Mouse (Mus musculus) spleen, adult 2 months (tissue): Measurements from ENCODE around the gene Wdsub1. TPM values are rescaled to one million over a fixed set of nuclear protein-coding genes. Genes with fewer than 3 reads are reported as not detected.

ENCODE experiments used
- DNase-seq, 2 experiments: peaks; one replicate each; pipeline versions ENCODE4 v3.0.0 to v3.0.0-alpha.2; 2012 to 2021; ENCODE audit warnings: low spot score in 2 of 2, low read depth in 1 of 2
- H3K27ac ChIP-seq: fragments of 200-500 bp; 2 replicates; pipeline ENCODE4 v1.5.1; 2012; ENCODE audit warnings: low read length, inconsistent platforms; ENCODE audit not compliant: insufficient read depth
- H3K27me3 ChIP-seq: fragments of 200-500 bp; 2 replicates; pipeline ENCODE4 v1.6.1; 2012; ENCODE audit warnings: mild to moderate bottlenecking, moderate library complexity, low read length, inconsistent platforms; ENCODE audit not compliant: control insufficient read depth, insufficient read depth
- H3K36me3 ChIP-seq: fragments of 200-500 bp; 2 replicates; pipeline ENCODE4 v1.6.1; 2012; ENCODE audit warnings: mild to moderate bottlenecking, low read length, inconsistent platforms; ENCODE audit not compliant: control insufficient read depth, insufficient read depth
- H3K4me1 ChIP-seq: fragments of 200-500 bp; 2 replicates; pipeline ENCODE4 v1.6.1; 2011; ENCODE audit warnings: inconsistent platforms; ENCODE audit not compliant: control insufficient read depth, insufficient read depth, insufficient read length
- H3K4me3 ChIP-seq: fragments of 200-500 bp; 2 replicates; pipeline ENCODE4 v1.5.1; 2011; ENCODE audit warnings: mild to moderate bottlenecking, inconsistent platforms; ENCODE audit not compliant: insufficient read depth, insufficient read length; ENCODE audit errors: extremely low read depth
- CTCF ChIP-seq: fragments of 200-500 bp; IDR thresholded peaks from 2 replicates; pipeline ENCODE4 v1.5.1; 2011; ENCODE audit warnings: mild to moderate bottlenecking, inconsistent platforms; ENCODE audit not compliant: insufficient read depth, insufficient read length, insufficient replicate concordance; ENCODE audit errors: extremely low read depth
- POLR2A ChIP-seq: fragments of 200-500 bp; IDR thresholded peaks from 2 replicates; pipeline ENCODE4 v1.6.1; 2011; ENCODE audit warnings: low read depth, low read length, inconsistent platforms
- WGBS: fragments of 180-500 bp; shearing (Covaris S2); methylation state at CpG from one replicate; pipeline ENCODE4 v1.1.7; 2018; 5-methylcytosine and 5-hydroxymethylcytosine counted together
- polyA plus RNA-seq: library from polyadenylated mRNA; depleted of rRNA; stranded (reverse); fragments of >200 nt; gene quantifications from 2 replicates; pipeline ENCODE4 v1.2.3, GENCODE M21; 2012

Wdsub1 gene
- polyA plus RNA-seq, 1 experiment = 27.9 TPM

- Histone ChIP-seq H3K27ac (no peak overlapping the region), H3K27me3 (no peaks in the 10 kb centered on the region), H3K4me1 (no peaks in the 10 kb centered on the region), H3K36me3 (no peaks in the 10 kb centered on the region), H3K4me3 (no peak overlapping the region)
- WGBS = 87% methylated on average over 1 of the region's 1 CpGs
- TF ChIP-seq CTCF (no peak), POLR2A (no peak)
- DNase-seq = no peak
Measured at GRCm38 (mm10) chr2:59811247-59811646, 71.1 kb downstream of the Wdsub1 start.

- 90% methylated on average over 7 of the region's 7 CpGs for WGBS
- Histone ChIP-seq H3K36me3 (no peaks in the 10 kb centered on the region), H3K4me3 (no peak overlapping the region), H3K4me1 (no peaks in the 10 kb centered on the region), H3K27ac (no peak overlapping the region), H3K27me3 (no peaks in the 10 kb centered on the region)
- no peak for DNase-seq
- TF ChIP-seq POLR2A = no peak
- TF ChIP-seq CTCF = no peak
Measured at GRCm38 (mm10) chr2:59810039-59810438, 72.4 kb downstream of the Wdsub1 start.

GRCm38 (mm10) chr2:59808608-59809007, 73.8 kb downstream of the Wdsub1 start:
- 86% methylated on average over 4 of the region's 4 CpGs for WGBS
- TF ChIP-seq CTCF (no peak), POLR2A (no peak)
- H3K36me3 ChIP-seq = no peaks in the 10 kb centered on the region

GRCm38 (mm10) chr2:59806038-59806437, 76.4 kb downstream of the Wdsub1 start:
- Histone ChIP-seq H3K4me3 (no peak overlapping the region), H3K4me1 (no peaks in the 10 kb centered on the region), H3K36me3 (no peaks in the 10 kb centered on the region), H3K27me3 (no peaks in the 10 kb centered on the region), H3K27ac (no peak overlapping the region)
- 70% methylated on average over 6 of the region's 6 CpGs for WGBS
- no peak for DNase-seq
- TF ChIP-seq POLR2A (no peak), CTCF (no peak)

More at GRCm38 (mm10) chr2:59808608-59809007, 73.8 kb downstream of the Wdsub1 start:
- no peak overlapping the region for H3K27ac ChIP-seq
- no peaks in the 10 kb centered on the region for H3K4me1 ChIP-seq
- H3K27me3 ChIP-seq = no peaks in the 10 kb centered on the region
- H3K4me3 ChIP-seq = no peak overlapping the region
- DNase-seq = no peak

DNA sequence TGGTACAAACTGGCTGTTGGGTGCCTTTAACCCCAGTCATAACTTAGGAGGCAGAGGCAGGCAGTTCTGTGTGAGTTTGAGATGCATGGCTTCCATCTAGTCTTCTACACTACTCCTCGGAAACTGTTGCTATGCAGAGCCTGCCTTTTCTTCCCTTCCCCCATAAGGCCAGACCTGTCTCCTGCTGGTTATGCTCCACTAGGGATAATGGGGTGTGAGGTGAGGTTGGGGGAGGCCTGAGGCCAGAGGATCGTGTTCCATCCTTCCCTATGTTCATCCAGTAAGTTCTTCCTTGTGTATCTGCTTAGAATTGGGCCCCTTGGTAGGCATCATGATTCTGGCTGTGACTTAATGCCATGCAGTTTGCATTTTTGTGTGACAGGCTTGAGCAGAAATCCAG, 76.8 kb downstream of the Wdsub1 start:
- WGBS = 87% methylated on average over 2 of the region's 2 CpGs
- Histone ChIP-seq H3K4me1 (no peaks in the 10 kb centered on the region), H3K27ac (no peak overlapping the region), H3K36me3 (no peaks in the 10 kb centered on the region), H3K4me3 (no peak overlapping the region), H3K27me3 (no peaks in the 10 kb centered on the region)
- no peak for TF ChIP-seq POLR2A
- no peak for TF ChIP-seq CTCF
- no peak for DNase-seq

- TF ChIP-seq POLR2A (no peak), CTCF (no peak)
- 65% methylated on average over 8 of the region's 8 CpGs for WGBS
- H3K4me3 ChIP-seq = no peak overlapping the region
- no peaks in the 10 kb centered on the region for H3K4me1 ChIP-seq
- no peak for DNase-seq
- no peaks in the 10 kb centered on the region for H3K27me3 ChIP-seq
- H3K36me3 ChIP-seq = peaks cover 2% of the 10 kb centered on the region; the same call in 1 of the 2 replicates
- no peak overlapping the region for H3K27ac ChIP-seq
Measured at GRCm38 (mm10) chr2:59802722-59803387, 79.5 kb downstream of the Wdsub1 start.
